Mouse (Mus musculus) frontal cortex, postnatal 36 days (tissue): ENCODE results near the gene Camkk2.

ENCODE experiments used
- DNase-seq, 2 experiments: peaks; one replicate each; pipeline ENCODE4 v3.0.0; 2022; ENCODE audit warnings: low spot score in 2 of 2

Gene Camkk2

DNA sequence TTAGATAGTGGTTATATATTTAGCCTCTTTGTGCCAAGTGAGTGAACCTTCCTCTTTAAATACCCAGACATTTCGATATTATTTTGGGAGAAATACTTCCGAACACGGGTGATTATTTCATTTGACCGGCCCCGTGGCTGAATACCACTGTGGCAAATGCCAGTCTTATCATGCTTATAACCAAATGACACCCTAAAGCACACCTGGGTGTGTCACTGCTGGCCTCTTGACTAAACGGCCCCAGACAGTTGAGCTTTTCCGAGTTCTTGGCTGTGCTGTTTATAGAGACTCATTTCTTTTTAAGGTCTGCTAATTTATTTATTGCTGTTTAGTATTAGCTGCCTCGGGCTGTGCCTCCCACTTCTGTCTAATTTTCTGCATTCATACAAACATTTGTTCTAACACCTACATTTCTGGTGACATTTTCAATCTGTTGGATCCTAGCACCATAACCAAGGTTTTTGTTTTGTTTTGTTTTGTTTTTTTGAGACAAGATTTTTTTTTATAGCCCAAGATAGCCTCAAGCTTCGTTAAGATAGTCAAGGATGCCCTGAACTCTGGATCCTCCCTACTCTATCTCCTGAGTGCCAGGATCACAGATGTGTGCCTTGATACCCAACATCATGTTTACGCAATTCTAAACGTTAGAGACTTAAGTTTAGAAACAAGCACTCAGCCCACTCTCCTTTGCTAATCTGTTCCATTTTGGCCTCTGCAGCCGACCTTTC lies 78.9 kb downstream of the Camkk2 start:
- no peak for DNase-seq

DNA sequence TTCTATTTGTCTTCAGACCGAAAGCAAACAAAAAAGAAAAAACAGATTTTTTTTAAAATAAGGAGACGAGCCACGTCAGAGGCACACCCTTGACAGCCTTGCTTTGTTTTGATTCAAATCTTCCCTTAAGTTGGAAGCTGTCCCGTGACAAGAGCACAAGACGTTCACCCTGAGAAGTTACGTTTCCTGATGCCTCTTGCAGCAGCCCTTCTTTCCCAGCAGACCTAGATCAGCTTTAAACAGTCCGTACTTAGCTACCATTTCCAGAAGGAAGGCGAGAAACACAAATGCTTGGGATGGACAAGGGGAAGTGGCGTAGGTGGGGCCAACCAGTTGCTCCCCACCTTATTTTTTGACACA lies 80.5 kb downstream of the Camkk2 start:
- DNase-seq: no peak

DNA sequence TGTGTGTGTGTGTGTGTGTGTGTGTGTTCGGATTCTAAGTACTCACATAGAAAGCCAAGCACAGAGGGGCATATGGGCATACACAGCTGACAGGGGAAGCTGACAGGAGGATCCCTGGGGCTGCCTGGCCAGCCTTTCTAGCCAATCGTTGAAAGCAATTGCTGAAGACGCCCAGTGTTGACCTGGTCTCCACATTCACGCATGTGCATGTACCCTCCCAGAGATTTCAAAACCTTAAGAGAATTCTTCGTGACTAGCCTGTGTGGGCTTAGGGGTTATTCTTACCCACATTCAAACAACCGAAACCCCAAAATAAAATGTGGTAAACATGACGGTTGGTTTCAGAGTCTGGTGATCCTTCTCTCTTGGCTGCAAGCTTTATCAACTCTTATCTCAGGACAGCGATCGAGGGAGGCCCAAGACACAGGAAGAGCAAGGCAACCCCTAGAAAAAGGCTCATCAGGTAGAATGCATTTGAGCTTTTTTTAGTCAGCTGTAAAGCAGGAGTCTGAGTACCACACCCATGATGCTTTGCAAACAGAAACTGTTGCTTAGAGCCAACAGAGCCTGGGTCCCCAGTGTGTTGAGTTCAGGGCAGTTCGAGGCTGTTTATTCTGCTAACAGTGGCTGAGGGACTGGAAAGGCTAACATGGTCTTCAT lies 81.0 kb downstream of the Camkk2 start:
- DNase-seq: no peak

DNA sequence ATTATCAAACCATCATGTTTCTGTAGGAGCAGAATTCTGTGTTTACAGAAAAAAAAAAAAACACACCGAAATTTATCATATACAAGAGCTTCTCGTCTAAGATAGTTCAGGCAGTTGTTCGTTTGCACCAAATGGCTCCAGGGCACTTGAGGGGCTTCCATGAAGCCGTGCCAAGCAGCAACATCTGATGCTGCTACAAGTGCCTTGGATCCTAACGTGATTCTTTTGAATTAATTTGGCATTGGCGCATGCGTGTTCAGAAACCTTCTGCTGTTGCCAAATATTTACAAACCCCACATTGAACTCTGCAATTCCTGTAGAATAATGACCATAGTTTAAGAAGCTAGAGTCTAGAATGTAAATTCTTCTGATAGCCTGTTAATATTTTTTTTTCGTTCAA lies 83.7 kb downstream of the Camkk2 start:
- no peak for DNase-seq

DNA sequence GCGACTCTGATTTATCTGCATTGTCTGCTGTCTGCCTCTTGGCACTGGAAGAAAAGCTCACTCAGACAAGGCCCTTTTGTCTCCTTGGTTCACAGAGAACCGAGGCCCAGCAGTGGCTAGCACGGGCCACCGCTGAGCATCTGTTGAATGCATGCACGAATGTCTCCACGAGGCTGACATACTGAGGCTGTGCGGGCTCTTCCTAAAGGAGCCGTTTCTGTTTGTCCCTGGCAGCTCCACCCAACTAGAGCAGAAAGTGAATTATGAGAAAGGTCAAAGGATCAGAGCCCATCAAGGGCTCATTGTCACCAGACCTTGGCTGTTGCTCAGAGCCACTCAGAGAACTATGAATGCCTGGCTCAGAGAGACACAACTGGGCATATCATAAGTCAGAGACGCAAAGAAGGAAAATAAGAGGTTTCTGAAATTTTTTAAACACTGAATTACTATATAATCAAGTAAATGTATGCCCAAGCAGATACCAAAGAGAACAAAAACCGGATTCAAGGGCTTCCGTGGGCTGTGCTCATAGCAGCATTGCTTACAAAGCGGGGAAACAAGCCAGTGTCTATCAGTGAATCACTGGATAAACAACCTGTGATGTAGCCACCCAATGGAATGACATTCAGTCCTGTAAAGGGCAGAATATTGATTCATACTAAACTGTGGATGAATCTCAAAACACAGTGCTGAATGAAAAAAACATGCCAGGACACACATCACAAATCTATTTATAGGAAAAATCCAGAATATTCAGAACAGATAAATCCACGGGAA lies 85.6 kb downstream of the Camkk2 start:
- DNase-seq: peak in 1 of 2 experiments; percentile 18

DNA sequence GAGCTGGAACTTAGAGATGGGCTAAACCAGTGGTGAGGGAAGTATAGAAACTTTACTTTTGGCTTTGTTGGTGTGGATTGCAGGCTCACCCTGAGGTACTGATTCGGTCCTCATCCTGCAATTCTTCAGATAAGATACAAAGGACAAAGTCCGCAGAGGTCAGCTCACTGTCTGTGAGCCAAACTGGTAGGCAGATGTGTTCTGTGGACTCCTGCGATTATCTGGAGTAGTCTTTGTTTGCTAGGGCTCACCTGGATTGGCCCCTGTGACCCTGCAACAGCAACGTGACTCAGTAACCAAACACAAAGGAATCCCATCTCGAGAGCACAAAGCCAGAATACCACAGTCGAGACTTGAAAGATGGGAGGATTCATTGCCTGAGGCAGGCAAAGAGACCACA lies 88.7 kb downstream of the Camkk2 start:
- DNase-seq: no peak

DNA sequence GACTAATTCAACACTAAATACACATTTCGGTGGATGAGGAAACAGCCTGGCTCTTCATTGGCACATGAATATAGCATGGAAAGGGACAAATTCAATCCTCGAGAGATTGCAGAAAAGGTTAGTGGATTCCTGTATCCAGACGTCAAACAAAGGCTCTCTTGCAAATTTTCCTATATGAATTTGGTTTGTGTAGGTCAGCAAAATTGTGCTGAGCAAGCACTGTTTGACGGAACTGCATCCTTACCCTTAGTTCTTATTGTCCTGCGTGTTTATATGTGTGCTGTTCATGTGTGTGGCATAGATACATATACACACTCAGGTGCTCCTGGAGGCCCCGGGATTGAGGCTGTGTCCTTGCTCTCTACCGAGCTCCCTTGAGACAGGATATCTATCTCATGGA lies 90.1 kb downstream of the Camkk2 start:
- DNase-seq: no peak

DNA sequence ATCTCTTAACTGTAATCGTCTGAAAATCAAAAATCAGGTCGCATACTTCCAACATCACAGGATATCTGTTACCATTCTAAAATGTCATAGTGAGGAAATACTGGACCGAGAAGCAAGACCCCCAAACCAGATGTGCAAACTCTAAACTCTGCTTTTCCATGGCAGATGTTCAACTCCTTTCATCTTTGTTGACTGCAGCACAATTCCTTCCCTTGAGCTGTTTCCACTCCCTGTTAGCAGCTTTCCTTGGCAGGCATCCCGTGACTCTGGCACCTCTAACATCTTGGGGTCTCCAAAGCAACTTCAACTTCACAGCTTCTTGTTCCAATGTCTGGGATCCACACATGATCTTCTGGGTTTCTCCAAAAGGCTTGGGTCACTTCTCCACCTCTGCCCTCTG lies 91.8 kb downstream of the Camkk2 start:
- DNase-seq: no peak

DNA sequence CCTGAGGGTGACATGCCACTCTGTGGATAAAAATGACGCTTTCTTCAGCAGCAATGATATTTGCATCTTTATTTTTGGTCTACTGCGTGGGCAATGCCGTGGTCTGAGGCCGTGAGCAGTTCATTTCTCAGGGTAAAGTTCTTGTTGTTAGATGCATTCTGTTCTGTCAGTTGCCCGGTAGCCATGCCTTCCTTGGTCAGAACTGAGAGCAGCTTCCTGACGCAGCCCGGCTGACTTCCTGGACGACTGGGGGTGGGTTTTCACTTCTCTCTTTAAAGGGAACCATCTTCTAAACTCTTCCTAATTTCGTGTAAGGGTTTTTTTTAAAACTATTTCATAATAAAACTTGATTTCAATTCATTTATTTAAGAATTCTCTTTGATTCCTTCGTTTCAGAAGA lies 95.3 kb downstream of the Camkk2 start:
- no peak for DNase-seq

DNA sequence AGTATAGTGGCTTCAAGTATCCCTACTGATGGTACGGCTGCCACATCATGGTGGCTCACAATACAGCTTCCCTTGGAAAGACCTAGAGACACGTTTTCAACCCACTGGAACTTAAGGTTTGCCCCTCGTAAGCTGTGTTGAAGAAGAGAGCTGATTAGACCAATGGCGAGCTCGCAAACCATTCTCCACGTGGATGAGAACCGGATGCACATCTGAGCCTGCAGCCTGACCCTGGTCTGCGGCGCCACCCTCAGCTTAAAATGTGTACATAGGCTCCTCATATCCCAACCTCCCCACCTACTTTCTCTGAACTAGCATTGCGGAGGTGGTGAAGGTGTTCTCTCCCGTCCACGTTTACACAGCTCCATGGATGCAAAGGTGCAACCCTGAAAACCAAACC lies 97.9 kb downstream of the Camkk2 start:
- no peak for DNase-seq
